Mouse (Mus musculus): ENCODE results near the gene Gtf2ird1.
A peak's percentile ranks its signal among the peaks of the same experiment; 100 is the strongest.
"Not testable (repeated sequence)": the region's sequence is repeated elsewhere in the genome, so short reads cannot be mapped to it uniquely, and the experiment has no call there.

Gtf2ird1 gene

GRCm38 (mm10) chr5:134344076-134344475 lies 112.4 kb downstream of the Gtf2ird1 start:
- no peak for DNase-seq (ENCODE audit: low spot score)

- DNase-seq (ENCODE audit: low spot score), result not testable (repeated sequence)
These were observed 113.0 kb downstream of the Gtf2ird1 start for GRCm38 (mm10) chr5:134343530-134343929.

GRCm38 (mm10) chr5:134342503-134343205 lies 113.9 kb downstream of the Gtf2ird1 start:
- DNase-seq (ENCODE audit: low spot score), result no peak

GRCm38 (mm10) chr5:134341721-134342120 lies 114.8 kb downstream of the Gtf2ird1 start:
- DNase-seq (ENCODE audit: low spot score), result no peak

GRCm38 (mm10) chr5:134341321-134341720 lies 115.2 kb downstream of the Gtf2ird1 start:
- no peak for DNase-seq (ENCODE audit: low spot score)

- DNase-seq (ENCODE audit: low spot score), result no peak
These were observed 116.4 kb downstream of the Gtf2ird1 start for GRCm38 (mm10) chr5:134340101-134340522.

GRCm38 (mm10) chr5:134337012-134337411 lies 119.5 kb downstream of the Gtf2ird1 start:
- DNase-seq (ENCODE audit: low spot score), result not testable (repeated sequence)

GRCm38 (mm10) chr5:134332743-134333142 lies 123.8 kb downstream of the Gtf2ird1 start:
- DNase-seq (ENCODE audit: low spot score), result no peak

GRCm38 (mm10) chr5:134330082-134330481 lies 126.4 kb downstream of the Gtf2ird1 start:
- DNase-seq (ENCODE audit: low spot score), result no peak

- no peak for DNase-seq (ENCODE audit: low spot score)
These were observed 127.2 kb downstream of the Gtf2ird1 start for GRCm38 (mm10) chr5:134329311-134329710.

GRCm38 (mm10) chr5:134328482-134329001 lies 128.0 kb downstream of the Gtf2ird1 start:
- no peak for DNase-seq (ENCODE audit: low spot score)

- no peak for DNase-seq (ENCODE audit: low spot score)
These were observed 130.5 kb downstream of the Gtf2ird1 start for GRCm38 (mm10) chr5:134325856-134326566.

- DNase-seq (ENCODE audit: low spot score), result no peak
These were observed 132.6 kb downstream of the Gtf2ird1 start for GRCm38 (mm10) chr5:134323869-134324268.

- no peak for DNase-seq (ENCODE audit: low spot score)
These were observed 133.2 kb downstream of the Gtf2ird1 start for GRCm38 (mm10) chr5:134323311-134323710.

GRCm38 (mm10) chr5:134322355-134322754 lies 134.2 kb downstream of the Gtf2ird1 start:
- no peak for DNase-seq (ENCODE audit: low spot score)

- DNase-seq (ENCODE audit: low spot score), result no peak
These were observed 134.8 kb downstream of the Gtf2ird1 start for GRCm38 (mm10) chr5:134321699-134322098.

GRCm38 (mm10) chr5:134318903-134319302 lies 137.6 kb downstream of the Gtf2ird1 start:
- DNase-seq (ENCODE audit: low spot score), result no peak

GRCm38 (mm10) chr5:134316721-134317120 lies 139.8 kb downstream of the Gtf2ird1 start:
- DNase-seq (ENCODE audit: low spot score), result no peak

- no peak for DNase-seq (ENCODE audit: low spot score)
These were observed 140.7 kb downstream of the Gtf2ird1 start for GRCm38 (mm10) chr5:134315623-134316350.

- peak; percentile 81 for DNase-seq (ENCODE audit: low spot score)
These were observed 141.6 kb downstream of the Gtf2ird1 start, which contains the start of gene Gtf2i for GRCm38 (mm10) chr5:134314688-134315622. Gene Gtf2i (minus strand): TSS chr5:134314760.

GRCm38 (mm10) chr5:134314068-134314674 lies 142.3 kb downstream of the Gtf2ird1 start:
- peak; percentile 36 for DNase-seq (ENCODE audit: low spot score)
